Mouse (Mus musculus) MEL (cell line): Measurements from ENCODE around the gene Limch1. TPM values are rescaled to one million over a fixed set of nuclear protein-coding genes. Genes with fewer than 3 reads are reported as not detected.

Experiments used
- DNase-seq: peaks from one replicate; pipeline ENCODE4 v3.0.0; 2011; ENCODE audit warnings: low read depth, low spot score
- H3K27ac ChIP-seq: 2 replicates; pipeline ENCODE4 v1.5.1; 2012; ENCODE audit warnings: low read depth, mild to moderate bottlenecking, control low read depth, low read length, moderate library complexity; ENCODE audit not compliant: control insufficient read depth
- H3K27me3 ChIP-seq, 2 experiments: fragments of 150-350 bp in 1 of 2; sonication (generic) in 1 of 2; 2 replicates each; pipeline ENCODE4 v1.6.1; 2012; ENCODE audit warnings: low read length in 2 of 2, mild to moderate bottlenecking in 2 of 2, improper control_type of control experiment in 1 of 2, moderate library complexity in 1 of 2; ENCODE audit not compliant: insufficient read depth in 2 of 2, control insufficient read depth in 1 of 2
- H3K36me3 ChIP-seq, 2 experiments: 2 replicates each; pipeline ENCODE4 v1.6.1; 2012 to 2014; ENCODE audit warnings: low read length in 2 of 2, improper control_type of control experiment in 1 of 2, inconsistent platforms in 1 of 2, mild to moderate bottlenecking in 1 of 2; ENCODE audit not compliant: insufficient read depth in 2 of 2, control insufficient read depth in 1 of 2
- H3K4me1 ChIP-seq, 2 experiments: fragments of 150-350 bp in 1 of 2; sonication (generic) in 1 of 2; 2 replicates each; pipeline ENCODE4 v1.6.1; 2012; ENCODE audit warnings: low read length in 2 of 2, improper control_type of control experiment in 1 of 2, mild to moderate bottlenecking in 1 of 2; ENCODE audit not compliant: insufficient read depth in 2 of 2, control insufficient read depth in 1 of 2
- H3K4me3 ChIP-seq, 2 experiments: fragments of 150-350 bp in 1 of 2; sonication (generic) in 1 of 2; 2 replicates each; pipeline ENCODE4 v1.5.1; 2012; ENCODE audit warnings: low read depth in 2 of 2, low read length in 2 of 2, mild to moderate bottlenecking in 2 of 2, moderate library complexity in 2 of 2, control low read depth in 1 of 2, improper control_type of control experiment in 1 of 2; ENCODE audit not compliant: control insufficient read depth in 1 of 2, insufficient read depth in 1 of 2
- H3K79me2 ChIP-seq: 2 replicates; pipeline ENCODE4 v1.6.1; 2012; ENCODE audit warnings: mild to moderate bottlenecking, low read length, moderate library complexity; ENCODE audit not compliant: control insufficient read depth, poor library complexity, insufficient read depth
- H3K9ac ChIP-seq: 2 replicates; pipeline ENCODE4 v1.6.1; 2012; ENCODE audit warnings: low read depth, mild to moderate bottlenecking, control low read depth, low read length, moderate library complexity; ENCODE audit not compliant: control insufficient read depth, poor library complexity, severe bottlenecking
- H3K9me3 ChIP-seq: fragments of 150-350 bp; sonication (generic); replicated peaks from 2 replicates; pipeline ENCODE4 v1.6.1; 2012; ENCODE audit warnings: mild to moderate bottlenecking, low read length, improper control_type of control experiment, moderate library complexity; ENCODE audit not compliant: insufficient read depth
- CHD1 ChIP-seq: IDR thresholded peaks from 2 replicates; pipeline ENCODE4 v1.6.1; 2012; ENCODE audit warnings: low read depth, mild to moderate bottlenecking, inconsistent platforms, low read length, improper control_type of control experiment
- CHD2 ChIP-seq: IDR thresholded peaks from 2 replicates; pipeline ENCODE4 v1.6.1; 2011; ENCODE audit warnings: low read length, improper control_type of control experiment
- CTCF ChIP-seq, 3 experiments: IDR thresholded peaks in 2 of 3; conservative IDR thresholded peaks in 1 of 3; 2 replicates each; pipeline ENCODE4 v1.5.1; 2011 to 2012; ENCODE audit warnings: low read length in 3 of 3, low read depth in 2 of 3, mild to moderate bottlenecking in 2 of 3, improper control_type of control experiment in 1 of 3, inconsistent platforms in 1 of 3, mixed read lengths in 1 of 3, moderate library complexity in 1 of 3; ENCODE audit not compliant: control insufficient read depth in 1 of 3, insufficient read depth in 1 of 3, poor library complexity in 1 of 3, severe bottlenecking in 1 of 3
- E2F4 ChIP-seq: IDR thresholded peaks from 2 replicates; pipeline ENCODE4 v1.6.1; 2011; ENCODE audit warnings: low read depth, low read length, improper control_type of control experiment, borderline replicate concordance
- ELF1 ChIP-seq: IDR thresholded peaks from 2 replicates; pipeline ENCODE4 v1.6.1; 2014; ENCODE audit warnings: low read depth, mild to moderate bottlenecking, inconsistent platforms, low read length, improper control_type of control experiment, moderate library complexity
- GABPA ChIP-seq: IDR thresholded peaks from 2 replicates; pipeline ENCODE4 v1.6.1; 2012; ENCODE audit warnings: low read depth, mild to moderate bottlenecking, inconsistent platforms, low read length, improper control_type of control experiment, moderate library complexity
- GATA1 ChIP-seq: IDR thresholded peaks from 2 replicates; pipeline ENCODE4 v1.6.1; 2011; ENCODE audit warnings: low read depth, low read length, improper control_type of control experiment
- MAZ ChIP-seq: IDR thresholded peaks from 2 replicates; pipeline ENCODE4 v1.6.1; 2012; ENCODE audit warnings: low read depth, mild to moderate bottlenecking, inconsistent platforms, low read length, improper control_type of control experiment
- MYB ChIP-seq: IDR thresholded peaks from 2 replicates; pipeline ENCODE4 v1.6.1; 2011; ENCODE audit warnings: mild to moderate bottlenecking, low read depth, low read length, improper control_type of control experiment
- NRF1 ChIP-seq: IDR thresholded peaks from 2 replicates; pipeline ENCODE4 v1.6.1; 2014; ENCODE audit warnings: low read depth, mild to moderate bottlenecking, inconsistent platforms, low read length, improper control_type of control experiment, moderate library complexity; ENCODE audit not compliant: poor library complexity, insufficient read depth, severe bottlenecking
- POLR2AphosphoS2 ChIP-seq: IDR thresholded peaks from 2 replicates; pipeline ENCODE4 v1.6.1; 2011; ENCODE audit warnings: low read length, improper control_type of control experiment
- RCOR1 ChIP-seq: IDR thresholded peaks from 2 replicates; pipeline ENCODE4 v1.6.1; 2012; ENCODE audit warnings: low read depth, mild to moderate bottlenecking, inconsistent platforms, low read length, improper control_type of control experiment
- SIN3A ChIP-seq: IDR thresholded peaks from 2 replicates; pipeline ENCODE4 v1.6.1; 2012; ENCODE audit warnings: low read length, improper control_type of control experiment, inconsistent platforms
- SMC3 ChIP-seq: IDR thresholded peaks from 2 replicates; pipeline ENCODE4 v1.6.1; 2011; ENCODE audit warnings: low read depth, low read length, improper control_type of control experiment
- TAL1 ChIP-seq: IDR thresholded peaks from 2 replicates; pipeline ENCODE4 v1.6.1; 2012; ENCODE audit warnings: mild to moderate bottlenecking, inconsistent platforms, low read length, moderate library complexity, mixed read lengths
- TBP ChIP-seq: IDR thresholded peaks from 2 replicates; pipeline ENCODE4 v1.8.0; 2011; ENCODE audit warnings: low read depth, low read length, improper control_type of control experiment
- TCF12 ChIP-seq: IDR thresholded peaks from 2 replicates; pipeline ENCODE4 v1.6.1; 2014; ENCODE audit warnings: low read depth, mild to moderate bottlenecking, inconsistent platforms, low read length, improper control_type of control experiment, moderate library complexity
- ZMIZ1 ChIP-seq: IDR thresholded peaks from 2 replicates; pipeline ENCODE4 v1.6.1; 2012; ENCODE audit warnings: low read depth, mild to moderate bottlenecking, inconsistent platforms, low read length, improper control_type of control experiment, moderate library complexity
- ZNF384 ChIP-seq: IDR thresholded peaks from 2 replicates; pipeline ENCODE4 v1.6.1; 2012; ENCODE audit warnings: low read depth, mild to moderate bottlenecking, inconsistent platforms, low read length, improper control_type of control experiment
- polyA plus RNA-seq, 2 experiments: library from polyadenylated mRNA; stranded (reverse) in 1 of 2; unstranded in 1 of 2; fragments of >175 nt in 1 of 2; fragments of >200 nt in 1 of 2; gene quantifications; 2 replicates each; pipeline versions ENCODE4 v1.2.1 to v1.2.4; 2012; ENCODE audit warnings: low replicate concordance in 2 of 2, low read depth in 1 of 2; ENCODE audit not compliant: insufficient read length in 2 of 2, insufficient read depth in 1 of 2, missing spikeins in 1 of 2
- total RNA-seq: library from RNA; depleted of rRNA; stranded (reverse); fragments of 300-350 nt; gene quantifications from 2 replicates; pipeline ENCODE4 v1.2.3, GENCODE M21; 2012

The Limch1 gene
- total and polyA plus RNA-seq, 3 experiments = not detected

- TF ChIP-seq ZNF384 (no peak), CHD1 (no peak), MYB (no peak), CTCF (IDR thresholded peaks at IDR 0.05 in 2 of 3, conservative IDR thresholded peaks at IDR 0.05 in 1 of 3; ENCODE audit: control insufficient read depth in 1 of 3, insufficient read depth in 1 of 3, low read depth in 2 of 3, low read length in 3 of 3, poor library complexity in 1 of 3, severe bottlenecking in 1 of 3) (no peak), MAZ (no peak), GATA1 (no peak)
- no peak for DNase-seq
- Histone ChIP-seq H3K27ac (no peak overlapping the region), H3K36me3 (no peaks in the 10 kb centered on the region), H3K79me2 (no peaks in the 10 kb centered on the region), H3K4me3 (no peak overlapping the region), H3K4me1 (no peaks in the 10 kb centered on the region), H3K9ac (no peak overlapping the region), H3K9me3 (no peaks in the 10 kb centered on the region), H3K27me3 (no peaks in the 10 kb centered on the region)
Measured at GRCm38 (mm10) chr5:67099393-67100271, 354.0 kb downstream of the Limch1 start.

DNA sequence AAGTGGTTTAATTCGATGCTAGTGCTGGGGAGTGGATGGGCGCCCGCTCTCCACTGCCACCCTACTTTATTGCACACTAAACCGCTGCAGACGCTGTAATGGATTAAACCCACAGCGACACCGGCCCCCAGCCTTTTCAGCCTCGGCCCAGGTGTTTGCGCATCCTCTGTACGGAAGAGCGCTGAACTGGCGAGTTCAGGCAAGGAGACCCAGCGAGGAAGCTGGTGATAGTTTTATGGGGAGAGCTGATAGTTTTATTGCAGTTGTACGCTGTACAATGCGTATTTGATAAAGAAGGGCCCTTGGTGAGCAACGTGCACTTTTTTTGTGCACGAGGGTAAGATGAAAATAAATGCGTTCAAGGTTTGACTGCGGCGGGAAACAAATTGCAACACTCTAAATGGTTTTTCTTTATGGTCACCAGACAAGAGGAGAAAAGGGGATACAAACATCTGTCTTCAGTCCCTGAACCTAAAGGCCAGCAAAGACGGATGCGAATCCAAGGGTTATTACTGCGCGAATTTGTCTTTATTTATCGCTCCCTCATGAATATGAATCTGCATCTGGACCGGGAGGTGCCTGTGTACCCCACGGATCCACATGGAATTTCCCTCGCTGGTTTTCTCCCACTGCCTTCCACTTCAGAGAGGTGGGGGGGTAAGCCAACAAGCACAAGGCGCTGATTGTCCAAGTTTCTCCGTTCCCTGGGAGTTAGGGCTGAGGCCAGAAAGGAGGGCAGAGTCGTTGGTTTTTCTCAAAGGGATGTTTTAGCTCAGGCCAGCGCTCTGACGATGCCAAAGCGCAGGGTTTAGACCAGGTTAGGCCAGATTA, 355.2 kb downstream of the Limch1 start:
- H3K9me3 ChIP-seq = no peaks in the 10 kb centered on the region
- H3K27ac ChIP-seq = no peak overlapping the region
- H3K4me1 ChIP-seq = no peaks in the 10 kb centered on the region
- no peak overlapping the region for H3K4me3 ChIP-seq
- no peaks in the 10 kb centered on the region for H3K36me3 ChIP-seq
- no peak for DNase-seq
- no peak overlapping the region for H3K9ac ChIP-seq
- no peaks in the 10 kb centered on the region for H3K27me3 ChIP-seq
- H3K79me2 ChIP-seq = no peaks in the 10 kb centered on the region
- TF ChIP-seq SIN3A = no peak
- no peak for TF ChIP-seq SMC3
- TF ChIP-seq ELF1 = no peak
- no peak for TF ChIP-seq GABPA
- TF ChIP-seq NRF1 = no peak
- TF ChIP-seq RCOR1 = no peak
- TF ChIP-seq TCF12 = no peak
- no peak for TF ChIP-seq MAZ
- TF ChIP-seq POLR2AphosphoS2 = no peak
- no peak for TF ChIP-seq MYB
- no peak for TF ChIP-seq ZMIZ1
- TF ChIP-seq TBP = no peak
- TF ChIP-seq CHD2 = no peak
- TF ChIP-seq E2F4 = no peak
- TF ChIP-seq TAL1 = no peak
